Mouse (Mus musculus) large intestine, adult 2 months (tissue): ENCODE data around the gene Tbc1d21. TPM values are rescaled to one million over a fixed set of nuclear protein-coding genes. Genes with fewer than 3 reads are reported as not detected.

ENCODE experiments used
- polyA plus RNA-seq: library from polyadenylated mRNA; depleted of rRNA; stranded (reverse); fragments of >200 nt; gene quantifications from 2 replicates; pipeline ENCODE4 v1.2.3, GENCODE M21; 2012; rRNA removed

Tbc1d21 gene
- polyA plus RNA-seq, 1 experiment, result not detected

Other genes starting within 250 kb of the Tbc1d21 start
- 31.6 and 32.1 TPM in 2 replicates for gene Islr, start 166.1 kb downstream of the Tbc1d21 start, polyA plus RNA-seq
- 0.68 and 0.96 TPM in 2 replicates for gene Islr2, start 166.1 kb downstream of the Tbc1d21 start, polyA plus RNA-seq
- gene Pml, start 120.7 kb downstream of the Tbc1d21 start, polyA plus RNA-seq, result 35.1 and 43.9 TPM in 2 replicates
- 23.4 and 28.8 TPM in 2 replicates for gene Stoml1, start 117.3 kb downstream of the Tbc1d21 start, polyA plus RNA-seq
- gene Loxl1, start 57.3 kb downstream of the Tbc1d21 start, polyA plus RNA-seq, result 16.2 and 16.7 TPM in 2 replicates
- 1.5 and 2.1 TPM in 2 replicates for gene Insyn1, start 118.1 kb upstream of the Tbc1d21 start, polyA plus RNA-seq
- gene Cd276, start 185.0 kb upstream of the Tbc1d21 start, polyA plus RNA-seq, result 5.5 and 5.9 TPM in 2 replicates
- gene Nptn, start 211.8 kb upstream of the Tbc1d21 start, polyA plus RNA-seq, result 254 and 369 TPM in 2 replicates